Mouse (Mus musculus): ENCODE results near the gene Bbs10. TPM values are rescaled to one million over a fixed set of nuclear protein-coding genes. Genes with fewer than 3 reads are reported as not detected.
A peak's percentile ranks its signal among the peaks of the same experiment; 100 is the strongest.

Bbs10 gene
- total and polyA plus RNA-seq, 2 experiments from 2014 or later = 2.2 to 4.3 TPM

DNA sequence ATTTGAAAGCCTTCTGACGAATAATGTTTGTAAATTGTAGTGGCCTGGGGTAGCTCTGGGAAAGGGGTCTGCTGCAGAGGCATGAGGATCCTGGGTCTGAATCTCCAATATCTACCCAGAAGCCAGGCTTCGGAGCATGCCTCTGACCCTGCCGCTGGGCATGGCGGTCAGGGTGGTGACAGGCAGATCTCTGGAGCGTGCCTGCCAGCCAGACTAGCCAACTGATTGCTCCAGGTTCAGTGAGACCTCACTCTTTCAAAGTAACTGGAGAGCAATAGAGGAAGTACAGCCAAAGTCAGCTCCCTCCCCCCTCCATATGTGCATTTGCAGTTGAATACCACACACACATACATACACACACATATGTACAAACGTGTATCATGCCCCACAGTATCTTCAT, 4.0 kb downstream of the Bbs10 start:
- H3K4me1 ChIP-seq (ENCODE audit: insufficient read depth, low read length) = no peaks in the 10 kb centered on the region
- DNase-seq (ENCODE audit: low spot score) = no peak
- 93% methylated on average over 6 of the region's 6 CpGs for WGBS
- no peak overlapping the region for H3K9ac ChIP-seq (replicated peaks; ENCODE audit: low read length)
- no peaks in the 10 kb centered on the region for H3K27me3 ChIP-seq (ENCODE audit: insufficient read depth, low read length)
- no peak overlapping the region for H3K4me3 ChIP-seq (ENCODE audit: low read length)
- H3K27ac ChIP-seq = no peak overlapping the region
- no peak for TF ChIP-seq CTCF (IDR thresholded peaks at IDR 0.05; ENCODE audit: low read depth)
- no peak for ATAC-seq
- no peak overlapping the region for H3K4me2 ChIP-seq (ENCODE audit: low read depth, low read length)
- no peaks in the 10 kb centered on the region for H3K36me3 ChIP-seq (ENCODE audit: insufficient read depth, low read length)
- H3K9me3 ChIP-seq (ENCODE audit: low read length) = no peaks in the 10 kb centered on the region

DNA sequence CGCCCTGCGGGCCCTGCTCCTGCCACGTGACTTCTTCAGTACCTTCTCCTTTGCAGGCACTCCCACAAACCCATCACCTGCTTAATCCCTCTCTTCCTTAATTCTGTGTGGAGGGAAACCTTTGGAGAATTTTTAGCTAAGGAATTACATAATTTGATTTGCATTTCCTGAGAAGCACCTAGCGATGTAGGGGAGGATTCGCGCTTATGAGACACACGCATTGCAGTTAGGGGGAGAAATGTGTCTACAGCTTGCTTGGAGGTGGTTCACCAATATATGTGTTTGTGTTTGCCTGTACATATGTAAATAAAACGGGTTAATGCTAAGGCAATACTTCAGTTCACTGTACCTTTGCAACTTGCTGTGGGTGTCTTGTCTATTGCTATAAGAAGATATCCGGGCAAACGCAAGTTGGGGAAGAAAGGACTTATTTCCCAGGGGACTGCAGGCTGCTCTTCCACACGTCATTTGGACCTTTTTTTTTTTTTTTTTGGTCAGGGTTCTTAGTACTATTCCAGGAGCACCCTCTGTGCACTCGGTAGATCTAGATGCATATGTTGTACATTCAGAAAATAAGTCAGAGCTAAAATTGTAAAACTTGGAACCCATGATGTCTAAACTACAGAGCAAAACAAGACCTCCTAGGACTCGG, 10.5 kb downstream of the Bbs10 start:
- ATAC-seq (no peak), DNase-seq (ENCODE audit: low spot score) (no peak)
- WGBS = 88% methylated on average over 13 of the region's 13 CpGs
- TF ChIP-seq CTCF (IDR thresholded peaks at IDR 0.05; ENCODE audit: low read depth) = no peak
- H3K9ac ChIP-seq (replicated peaks; ENCODE audit: low read length) = no peak overlapping the region
- H3K4me3 ChIP-seq (ENCODE audit: low read length) = no peak overlapping the region
- no peaks in the 10 kb centered on the region for H3K9me3 ChIP-seq (ENCODE audit: low read length)
- H3K27me3 ChIP-seq (ENCODE audit: insufficient read depth, low read length) = no peaks in the 10 kb centered on the region
- no peaks in the 10 kb centered on the region for H3K4me1 ChIP-seq (ENCODE audit: insufficient read depth, low read length)
- H3K4me2 ChIP-seq (ENCODE audit: low read depth, low read length) = no peak overlapping the region
- H3K27ac ChIP-seq = no peak overlapping the region
- no peaks in the 10 kb centered on the region for H3K36me3 ChIP-seq (ENCODE audit: insufficient read depth, low read length)

DNA sequence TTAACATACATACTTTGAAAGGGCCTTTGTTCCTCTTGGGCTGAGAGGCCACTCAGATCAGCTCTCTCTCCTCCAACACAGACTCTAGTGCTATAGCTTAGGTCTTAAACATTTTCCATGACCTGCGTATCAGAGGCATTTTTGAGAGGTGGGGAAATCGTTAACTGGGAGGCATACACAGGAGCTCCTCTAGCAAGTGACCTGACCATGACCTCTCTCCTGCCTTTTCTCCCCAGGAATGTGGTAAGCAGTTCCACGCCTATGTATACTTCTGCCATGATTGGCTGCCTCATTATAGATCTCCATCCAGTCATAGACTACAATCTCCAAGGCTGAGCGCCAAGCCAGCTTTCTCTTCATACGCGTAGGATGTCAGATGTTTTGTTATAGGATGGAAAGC, 14.8 kb downstream of the Bbs10 start:
- Histone ChIP-seq H3K4me2 (ENCODE audit: low read depth, low read length) (no peak overlapping the region), H3K27me3 (ENCODE audit: insufficient read depth, low read length) (no peaks in the 10 kb centered on the region), H3K36me3 (ENCODE audit: insufficient read depth, low read length) (no peaks in the 10 kb centered on the region), H3K4me3 (ENCODE audit: low read length) (no peak overlapping the region), H3K27ac (no peak overlapping the region), H3K9me3 (ENCODE audit: low read length) (no peaks in the 10 kb centered on the region), H3K4me1 (ENCODE audit: insufficient read depth, low read length) (no peaks in the 10 kb centered on the region), H3K9ac (replicated peaks; ENCODE audit: low read length) (no peak overlapping the region)
- TF ChIP-seq CTCF (IDR thresholded peaks at IDR 0.05; ENCODE audit: low read depth) = no peak
- WGBS = 82% methylated on average over 6 of the region's 6 CpGs
- ATAC-seq (no peak), DNase-seq (ENCODE audit: low spot score) (no peak)

DNA sequence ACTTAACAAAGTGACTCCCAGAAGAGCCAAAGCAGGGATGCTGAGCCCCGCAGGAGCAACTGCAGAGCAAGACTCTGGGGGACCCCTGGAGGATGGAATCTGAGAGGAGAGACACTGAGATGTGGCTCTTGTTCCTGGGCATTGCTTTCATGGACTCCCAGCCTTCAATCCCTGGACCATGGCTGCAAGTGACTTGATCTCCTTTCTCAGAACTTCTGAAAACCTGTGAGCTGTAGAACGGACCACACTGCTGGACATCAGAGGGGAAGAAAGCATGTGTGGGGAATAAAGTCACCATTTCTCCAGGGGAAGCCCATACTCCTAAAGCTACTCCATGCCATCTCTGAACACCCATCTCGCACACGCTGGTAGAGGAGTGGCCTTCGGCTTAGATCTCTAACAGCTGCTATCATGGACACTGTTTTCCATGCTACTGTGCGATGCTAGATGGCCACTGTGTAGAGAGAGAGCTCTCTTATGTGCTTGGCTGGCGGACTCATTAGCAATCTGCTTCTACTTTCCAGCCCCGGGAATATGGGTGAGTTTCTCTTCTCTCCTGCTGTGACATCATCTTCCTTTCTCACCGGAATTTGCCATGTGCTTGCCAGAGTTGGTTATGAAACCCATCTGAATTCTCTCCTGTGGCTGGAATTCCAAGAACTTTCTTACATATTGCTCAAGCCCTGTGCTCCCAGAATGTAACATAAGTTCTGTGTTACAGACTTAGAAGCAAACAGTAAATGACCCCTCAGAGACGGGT, 16.3 kb downstream of the Bbs10 start:
- TF ChIP-seq CTCF (IDR thresholded peaks at IDR 0.05; ENCODE audit: low read depth) = no peak
- Histone ChIP-seq H3K4me1 (ENCODE audit: insufficient read depth, low read length) (no peaks in the 10 kb centered on the region), H3K36me3 (ENCODE audit: insufficient read depth, low read length) (no peaks in the 10 kb centered on the region), H3K9me3 (ENCODE audit: low read length) (no peaks in the 10 kb centered on the region), H3K27me3 (ENCODE audit: insufficient read depth, low read length) (no peaks in the 10 kb centered on the region), H3K27ac (no peak overlapping the region), H3K9ac (replicated peaks; ENCODE audit: low read length) (no peak overlapping the region), H3K4me3 (ENCODE audit: low read length) (no peak overlapping the region), H3K4me2 (ENCODE audit: low read depth, low read length) (no peak overlapping the region)
- ATAC-seq (no peak), DNase-seq (ENCODE audit: low spot score) (no peak)
- 79% methylated on average over 10 of the region's 10 CpGs for WGBS

DNA sequence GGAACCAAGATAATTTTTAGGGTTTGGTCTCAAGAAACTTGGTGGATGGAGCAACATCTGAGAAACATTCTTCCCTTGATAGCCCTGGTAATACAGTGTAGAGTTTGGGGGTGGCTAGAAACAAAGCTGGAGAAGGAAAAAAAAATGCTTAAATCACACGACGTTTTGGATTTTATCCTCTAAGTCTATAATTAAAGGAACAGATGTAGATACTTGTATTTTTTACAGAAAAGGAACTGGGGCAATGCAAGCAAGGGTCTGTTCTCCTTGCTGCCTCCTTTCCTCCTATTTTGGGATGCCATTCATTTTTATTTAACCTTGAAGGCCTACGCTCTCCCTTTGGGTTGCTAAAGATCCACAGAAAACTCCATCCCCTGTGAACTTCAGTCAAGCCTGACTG, 17.5 kb downstream of the Bbs10 start:
- no peak for TF ChIP-seq CTCF (IDR thresholded peaks at IDR 0.05; ENCODE audit: low read depth)
- Histone ChIP-seq H3K9me3 (ENCODE audit: low read length) (no peaks in the 10 kb centered on the region), H3K4me3 (ENCODE audit: low read length) (no peak overlapping the region), H3K27me3 (ENCODE audit: insufficient read depth, low read length) (no peaks in the 10 kb centered on the region), H3K4me2 (ENCODE audit: low read depth, low read length) (no peak overlapping the region), H3K36me3 (ENCODE audit: insufficient read depth, low read length) (no peaks in the 10 kb centered on the region), H3K4me1 (ENCODE audit: insufficient read depth, low read length) (no peaks in the 10 kb centered on the region), H3K9ac (replicated peaks; ENCODE audit: low read length) (no peak overlapping the region), H3K27ac (no peak overlapping the region)
- ATAC-seq = no peak
- DNase-seq (ENCODE audit: low spot score) = no peak
- 78% methylated on average over 3 of the region's 3 CpGs for WGBS

DNA sequence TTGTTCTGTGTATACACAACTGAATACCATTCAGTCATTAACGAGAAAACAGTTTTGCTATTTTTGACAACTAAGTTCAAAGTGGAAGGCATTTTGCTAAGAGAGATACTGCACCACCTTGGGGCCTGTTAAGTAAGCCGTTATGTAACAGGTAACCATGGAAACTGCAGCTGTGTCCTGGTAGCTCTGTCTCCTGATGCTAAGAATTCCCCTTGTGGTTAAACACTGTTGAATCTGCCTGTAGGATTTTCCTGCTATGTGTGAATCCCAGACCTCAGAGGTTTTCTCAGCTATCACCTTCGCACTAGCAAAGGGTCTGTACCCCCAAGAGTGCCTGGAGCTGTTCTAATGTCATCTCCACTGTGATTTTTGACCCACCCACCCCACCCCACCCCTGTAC, 19.5 kb downstream of the Bbs10 start:
- peak; percentile 70 for DNase-seq (ENCODE audit: low spot score)

More for the DNA sequence above, 19.5 kb downstream of the Bbs10 start:
- peak; percentile 79; the same call in 1 of the 2 replicates for ATAC-seq
- no peak overlapping the region for H3K9ac ChIP-seq (replicated peaks; ENCODE audit: low read length)
- H3K4me3 ChIP-seq (ENCODE audit: low read length) = no peak overlapping the region
- H3K27ac ChIP-seq = no peak overlapping the region
- H3K27me3 ChIP-seq (ENCODE audit: insufficient read depth, low read length) = no peaks in the 10 kb centered on the region
- no peak overlapping the region for H3K4me2 ChIP-seq (ENCODE audit: low read depth, low read length)
- no peaks in the 10 kb centered on the region for H3K4me1 ChIP-seq (ENCODE audit: insufficient read depth, low read length)
- TF ChIP-seq CTCF (IDR thresholded peaks at IDR 0.05; ENCODE audit: low read depth) = peak; percentile 32; the same call in 1 of the 2 replicates
- H3K36me3 ChIP-seq (ENCODE audit: insufficient read depth, low read length) = no peaks in the 10 kb centered on the region
- no peaks in the 10 kb centered on the region for H3K9me3 ChIP-seq (ENCODE audit: low read length)
- WGBS = 57% methylated on average over 3 of the region's 3 CpGs
